Mouse (Mus musculus): ENCODE measurements around the gene Ptgdr. TPM values are rescaled to one million over a fixed set of nuclear protein-coding genes. Genes with fewer than 3 reads are reported as not detected.
"Not testable (repeated sequence)": the region's sequence is repeated elsewhere in the genome, so short reads cannot be mapped to it uniquely, and the experiment has no call there.

Gene Ptgdr
- total RNA-seq (2021), result not detected
- long read RNA-seq, experiment 1, result 0 reads
- long read RNA-seq, experiment 2, result 0 reads

DNA sequence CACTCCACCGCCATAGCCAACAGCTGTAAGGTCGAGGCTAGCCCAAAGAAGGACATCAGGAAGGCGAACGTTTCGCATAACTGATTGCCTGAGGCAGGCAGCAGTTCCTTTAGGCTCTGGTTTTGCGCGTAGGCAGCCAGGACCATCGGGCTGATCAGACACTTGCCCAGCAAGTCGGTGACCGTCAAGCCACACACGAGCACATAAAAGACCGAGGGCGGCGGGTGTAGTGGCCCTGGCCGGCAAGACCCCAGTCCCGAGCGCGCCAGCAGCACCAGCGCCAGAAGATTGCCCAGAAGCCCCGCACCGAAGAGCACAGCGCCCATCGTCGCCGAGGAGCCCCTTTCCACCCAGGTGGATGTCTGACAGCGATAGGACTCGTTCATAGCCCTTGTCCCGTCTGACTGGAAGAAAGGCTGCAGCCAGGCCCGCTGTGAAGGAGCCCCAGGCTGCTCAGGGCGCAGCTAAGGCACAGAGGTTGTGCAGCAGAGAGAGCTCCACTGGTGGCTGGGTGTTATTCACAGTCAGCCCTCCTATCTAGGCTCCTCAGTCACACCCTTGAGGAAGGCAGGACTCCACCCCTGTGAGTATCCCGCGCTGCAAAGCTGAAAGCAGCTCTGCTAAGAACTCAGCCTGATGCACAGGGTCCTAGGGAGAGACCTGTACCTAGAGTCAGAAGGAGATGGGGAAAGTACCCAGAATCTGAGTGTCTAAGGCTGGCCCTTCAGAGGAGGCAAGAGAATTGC, at the start of gene Ptgdr:
Ptgdr (minus strand) TSS at position 508 of the 746 bp plus-strand sequence.
- DNase-seq (ENCODE audit: low spot score in 2 of 2), result no peak

DNA sequence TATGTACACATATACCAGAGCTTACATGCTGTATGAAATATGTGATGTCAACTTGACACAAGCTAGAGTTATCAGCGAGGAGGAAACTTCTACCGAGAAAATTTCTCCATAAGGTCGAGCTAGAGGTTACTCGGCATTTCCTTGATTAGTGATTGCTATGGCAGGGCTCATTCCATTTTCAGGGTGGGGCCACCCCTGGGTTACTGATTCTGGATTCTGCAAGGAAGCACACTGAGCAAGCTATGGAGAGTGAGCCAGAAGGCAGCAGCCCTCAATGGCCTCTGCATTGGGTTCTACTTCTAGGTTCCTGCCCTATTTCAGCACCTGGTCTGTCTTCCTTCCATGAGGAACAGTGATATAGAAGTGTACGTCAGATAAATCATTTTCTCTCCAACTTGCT, 48.6 kb upstream of the Ptgdr start:
- no peak for DNase-seq (ENCODE audit: low spot score in 2 of 2)

DNA sequence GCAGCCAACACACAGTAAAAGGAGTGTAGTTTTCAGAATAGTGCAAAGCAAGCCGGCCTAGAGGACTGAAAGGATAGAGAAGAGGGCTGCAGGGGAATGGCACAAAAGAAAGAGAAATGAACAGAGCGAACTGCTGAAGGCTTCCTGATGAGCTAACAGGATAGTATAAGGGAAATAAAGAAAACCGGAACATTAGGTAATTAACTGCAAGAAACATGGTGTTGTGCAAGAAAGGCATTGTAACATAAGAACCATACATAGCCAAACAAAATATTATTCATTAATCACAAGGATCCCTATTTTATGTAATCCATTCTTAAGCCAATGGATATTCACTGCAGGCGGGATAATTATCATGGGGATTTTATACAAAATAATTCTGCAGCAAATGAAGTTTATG, 45.0 kb upstream of the Ptgdr start:
- DNase-seq (ENCODE audit: low spot score in 2 of 2), result no peak

DNA sequence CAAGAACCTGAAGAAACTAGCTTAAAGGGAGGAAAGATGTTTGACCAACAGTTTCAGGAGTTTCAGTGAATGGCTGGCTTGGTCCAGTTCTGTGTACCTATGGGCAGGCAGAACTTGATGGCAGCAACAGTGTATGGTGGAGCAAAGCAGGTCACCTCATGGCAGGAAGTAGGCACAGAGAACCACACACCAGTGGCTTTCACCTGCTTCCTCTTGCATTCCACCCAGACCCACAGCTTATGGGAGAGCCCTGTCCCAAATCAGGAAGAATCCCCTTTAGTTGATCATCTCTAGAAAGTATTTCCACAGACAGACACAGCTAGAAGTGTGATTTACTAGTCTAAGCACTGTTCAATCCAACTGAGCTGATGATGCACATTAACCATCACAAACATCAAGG, 42.6 kb upstream of the Ptgdr start:
- DNase-seq (ENCODE audit: low spot score in 2 of 2), result not testable (repeated sequence)

DNA sequence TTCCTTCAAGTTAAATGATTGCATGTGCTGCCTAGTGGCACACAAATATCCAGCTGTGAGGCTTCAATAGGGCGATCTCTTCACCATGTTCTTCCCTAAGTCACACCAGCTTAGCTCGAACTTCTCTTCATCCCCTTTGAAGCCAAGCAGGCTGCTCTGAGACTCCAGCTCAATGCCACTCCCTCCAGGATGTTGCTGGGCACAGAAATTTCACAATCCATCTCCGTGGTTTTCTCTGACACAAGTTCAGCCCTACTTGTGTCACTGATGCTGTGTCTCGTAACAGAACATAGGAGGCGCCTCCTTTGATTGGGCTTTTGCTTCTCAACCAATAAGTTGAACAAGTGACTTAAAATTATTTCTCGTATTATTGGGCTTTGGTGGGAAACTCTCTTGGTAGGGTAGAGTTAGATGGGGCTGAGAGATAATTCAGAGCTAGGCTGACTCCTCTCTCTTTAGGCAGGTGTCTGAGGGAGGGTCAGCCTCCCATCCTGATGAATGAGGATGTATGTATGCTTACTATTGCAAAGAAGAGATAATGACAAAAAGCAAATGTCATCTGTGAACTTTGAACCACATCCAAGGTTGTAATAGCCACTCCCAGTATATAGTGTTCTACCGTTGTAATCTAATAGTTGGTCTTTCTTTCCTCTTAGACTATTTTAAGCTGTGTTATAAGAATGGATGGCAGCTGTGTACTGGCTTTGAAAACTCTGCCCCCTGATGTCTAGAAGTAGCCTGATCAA, 32.4 kb upstream of the Ptgdr start:
- DNase-seq (ENCODE audit: low spot score in 2 of 2), result no peak

DNA sequence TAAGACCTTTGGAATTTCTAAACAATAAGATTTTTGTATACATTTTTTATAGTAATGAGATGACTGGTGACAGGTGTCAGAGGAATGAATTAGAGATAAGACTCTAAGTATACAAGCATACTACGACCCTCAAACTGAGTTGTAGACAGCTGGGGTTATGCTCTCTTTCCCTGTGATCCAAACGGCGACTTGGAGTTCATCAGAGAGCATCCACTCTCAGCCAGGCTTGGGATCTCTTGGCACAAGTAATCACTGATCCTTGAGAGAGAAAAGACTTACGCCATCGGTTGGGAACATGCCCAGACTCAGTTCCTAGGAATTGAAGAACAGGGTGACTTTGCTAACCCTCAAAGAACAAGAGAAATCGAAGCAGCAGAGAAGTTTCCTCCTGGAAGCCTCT, 10.5 kb upstream of the Ptgdr start:
- no peak for DNase-seq (ENCODE audit: low spot score in 2 of 2)

DNA sequence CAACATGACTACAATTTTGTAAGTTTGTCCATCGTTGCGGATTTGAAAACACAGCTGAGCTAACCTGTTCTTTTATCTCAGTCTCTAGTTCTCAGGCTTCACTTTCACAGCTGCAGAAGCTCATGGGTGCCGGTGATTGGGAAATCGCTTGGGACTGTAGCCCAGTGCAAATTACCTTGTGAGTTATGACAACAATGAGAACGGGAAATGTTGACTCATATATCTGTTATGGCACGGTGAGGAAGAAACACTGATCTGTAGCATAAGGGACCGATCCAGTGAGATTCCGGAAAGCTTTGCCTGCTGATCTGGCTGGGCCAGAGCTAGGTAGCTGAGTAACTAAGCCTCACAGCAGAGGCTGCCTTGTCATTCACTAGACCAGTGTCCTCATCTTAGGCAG, 6.5 kb upstream of the Ptgdr start:
- DNase-seq (ENCODE audit: low spot score in 2 of 2), result no peak

DNA sequence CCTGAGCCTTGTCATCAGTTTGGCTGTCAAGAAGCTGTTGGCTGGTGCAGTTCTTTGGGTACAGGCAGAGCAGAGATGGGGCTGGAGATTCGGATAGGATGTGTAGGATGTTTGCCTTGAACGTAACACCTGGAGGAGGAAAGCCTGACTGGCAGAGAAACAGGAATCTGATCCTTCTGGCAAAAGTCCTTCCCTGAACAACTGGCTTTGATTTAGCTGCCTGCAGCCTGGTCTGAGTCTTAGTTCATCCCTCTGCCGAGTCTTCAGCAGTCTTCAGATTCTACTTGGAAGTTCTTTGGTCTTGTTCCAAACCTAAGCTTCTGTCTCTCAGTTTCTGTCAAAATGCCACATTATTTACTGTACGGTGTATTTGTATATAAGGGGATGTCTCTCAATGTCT, 3.9 kb upstream of the Ptgdr start:
- DNase-seq (ENCODE audit: low spot score in 2 of 2), result no peak

DNA sequence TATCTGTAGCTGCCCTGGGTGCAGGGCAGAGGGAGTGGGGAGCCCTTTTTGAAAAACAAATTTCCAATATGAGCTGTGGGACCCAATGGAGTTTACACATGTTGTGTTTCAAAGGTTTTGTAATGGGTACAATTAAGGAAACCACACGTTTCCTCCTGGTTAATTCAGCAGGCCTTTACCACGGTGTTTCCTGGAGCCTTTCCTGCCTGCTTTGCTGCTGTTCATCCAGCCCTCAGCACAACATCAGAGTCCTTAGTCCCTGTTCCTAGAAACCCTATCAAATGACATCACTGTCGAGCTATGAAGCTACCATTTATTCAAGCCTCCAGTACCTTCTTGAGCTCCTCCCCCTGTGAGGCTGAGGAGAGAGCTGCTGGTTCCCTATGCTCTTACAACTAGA, 2.0 kb upstream of the Ptgdr start:
- DNase-seq (ENCODE audit: low spot score in 2 of 2), result no peak

DNA sequence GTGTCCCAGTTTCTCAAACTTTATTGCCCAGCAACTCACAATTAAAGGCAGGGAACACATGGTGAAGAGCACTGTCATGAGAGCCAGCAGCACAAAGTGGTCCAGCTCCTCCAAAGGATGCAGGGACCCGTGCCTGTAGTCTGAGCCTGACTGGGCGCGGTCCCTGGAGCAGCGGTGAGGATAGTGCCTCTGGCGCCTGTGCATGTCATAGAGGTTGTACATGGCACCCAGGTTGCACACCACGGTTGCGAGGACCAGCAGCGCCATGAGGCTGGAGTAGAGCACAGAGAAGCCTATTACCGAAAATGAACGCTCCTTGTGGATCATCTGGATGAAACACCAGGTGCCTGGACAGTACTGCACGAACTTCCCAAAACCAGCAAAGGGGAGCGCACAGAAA, 803 bp downstream of the Ptgdr start:
- DNase-seq (ENCODE audit: low spot score in 2 of 2), result no peak

DNA sequence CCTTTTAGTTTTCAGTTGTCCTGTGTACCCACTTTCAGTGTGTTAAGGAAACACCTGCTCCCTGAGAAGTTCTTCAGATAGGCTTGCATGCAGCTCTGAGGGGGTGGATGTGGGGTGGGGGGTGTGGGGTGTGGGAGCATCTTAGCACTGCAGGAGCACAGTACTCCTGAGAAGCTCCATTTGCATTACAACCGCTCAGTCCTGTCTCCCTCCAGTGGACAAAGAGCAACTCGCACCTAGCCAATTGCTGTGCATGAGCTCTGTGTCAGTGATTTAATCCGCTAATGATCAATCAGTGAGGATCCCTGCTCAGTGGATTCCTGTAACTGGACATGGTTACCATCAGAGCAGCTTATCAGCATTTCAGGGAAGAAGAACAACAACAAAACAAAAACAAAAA, 8.5 kb downstream of the Ptgdr start:
- not testable (repeated sequence) for DNase-seq (ENCODE audit: low spot score in 2 of 2)

DNA sequence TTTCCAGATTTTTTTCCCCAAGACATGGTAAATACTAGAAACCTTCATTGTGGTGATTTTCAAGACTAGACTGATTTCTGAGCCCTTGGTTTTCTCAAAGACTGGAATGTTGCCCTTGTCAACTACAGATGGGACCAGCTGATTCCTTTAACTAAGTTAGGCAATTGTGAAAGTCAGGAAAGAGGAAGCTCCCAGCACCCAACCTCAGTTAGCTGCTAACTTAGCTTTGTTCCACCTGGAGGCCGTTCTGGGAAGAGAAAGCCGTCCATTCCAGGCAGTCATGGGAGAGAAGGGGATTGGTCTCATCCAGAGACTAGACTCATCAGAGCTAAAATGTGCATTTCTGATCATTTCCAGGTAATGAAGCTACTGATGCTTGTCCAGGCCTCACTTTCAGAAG, 11.4 kb downstream of the Ptgdr start:
- DNase-seq (ENCODE audit: low spot score in 2 of 2), result no peak

DNA sequence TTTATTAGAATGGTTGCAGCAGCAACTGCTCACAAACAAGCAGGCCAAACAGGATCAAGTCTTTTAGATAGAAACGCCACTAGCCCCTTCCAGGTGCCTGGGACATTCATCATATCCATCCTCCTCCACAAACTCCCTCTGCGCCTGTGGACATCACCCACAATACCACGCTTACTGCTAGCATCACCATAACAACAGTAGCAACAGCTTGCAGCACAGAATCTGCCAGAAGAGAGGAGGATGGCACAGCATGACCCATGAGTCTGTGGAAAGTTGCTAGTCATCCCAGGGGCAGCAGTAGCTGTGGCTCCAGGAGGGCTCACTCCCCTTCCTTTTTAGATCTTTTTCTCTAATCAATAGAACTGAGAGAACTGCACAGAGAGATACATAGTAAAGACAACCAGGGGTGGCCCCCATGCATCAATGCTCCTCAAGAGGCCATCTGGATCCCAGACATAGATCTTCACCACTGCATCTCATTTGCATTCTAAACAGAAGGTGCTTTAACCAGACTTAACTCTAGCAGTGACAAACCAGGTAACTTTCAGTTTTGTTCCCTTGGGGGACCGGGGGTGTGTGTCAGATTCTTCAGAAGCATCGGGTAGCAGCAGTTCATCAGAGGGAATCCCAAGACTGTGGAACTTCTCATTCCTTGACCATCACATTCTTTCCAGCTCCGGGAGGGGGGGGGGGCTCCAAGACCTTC, 12.5 kb downstream of the Ptgdr start:
- DNase-seq (ENCODE audit: low spot score in 2 of 2), result no peak

DNA sequence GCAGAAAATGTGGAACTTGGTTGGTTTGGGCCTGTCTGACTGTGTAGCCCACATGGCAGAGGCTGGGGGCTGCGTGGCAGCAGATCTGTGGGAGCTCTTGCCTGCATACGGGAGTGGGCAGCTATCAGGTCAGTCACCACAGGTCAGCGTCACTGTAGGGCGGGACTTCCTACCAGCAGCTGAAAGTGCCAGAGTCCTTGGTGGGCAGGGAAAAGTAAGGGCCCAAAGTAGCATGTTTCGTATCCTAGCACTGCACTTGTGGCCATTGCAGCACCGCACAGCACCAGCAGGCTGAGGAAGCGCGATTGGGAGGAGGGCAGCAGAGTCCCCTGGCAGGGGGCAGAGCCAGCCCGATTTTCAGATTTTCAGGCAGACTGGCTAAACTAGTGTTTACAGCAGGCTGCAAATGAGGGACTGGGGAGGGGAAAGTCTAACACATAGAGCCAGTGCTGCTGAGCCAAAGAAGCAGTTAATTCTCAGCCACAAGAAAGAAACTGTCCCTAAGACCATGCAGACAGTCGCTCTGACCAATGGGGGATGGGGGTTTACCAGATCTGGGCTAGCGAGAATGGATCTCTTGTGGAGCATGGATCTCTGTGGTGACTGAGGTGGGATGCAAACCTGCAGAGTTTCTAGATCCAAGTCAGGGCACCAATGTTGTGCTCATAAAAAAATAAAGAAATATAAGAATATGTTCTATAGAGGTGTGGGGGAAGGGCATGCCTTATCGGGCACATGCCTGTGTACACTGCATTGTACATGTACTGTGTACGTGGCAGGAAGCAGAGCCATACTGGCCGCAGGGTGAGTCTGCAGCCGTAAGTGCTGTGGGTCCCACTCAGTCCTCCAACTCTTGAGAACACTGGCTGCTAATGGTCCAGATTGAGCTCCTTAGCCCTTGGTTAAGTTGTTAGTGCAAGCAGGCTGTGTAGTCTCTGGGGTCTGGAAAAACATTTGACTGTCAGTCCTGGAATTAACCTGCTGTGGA, 15.1 kb downstream of the Ptgdr start:
- DNase-seq (ENCODE audit: low spot score in 2 of 2), result no peak

DNA sequence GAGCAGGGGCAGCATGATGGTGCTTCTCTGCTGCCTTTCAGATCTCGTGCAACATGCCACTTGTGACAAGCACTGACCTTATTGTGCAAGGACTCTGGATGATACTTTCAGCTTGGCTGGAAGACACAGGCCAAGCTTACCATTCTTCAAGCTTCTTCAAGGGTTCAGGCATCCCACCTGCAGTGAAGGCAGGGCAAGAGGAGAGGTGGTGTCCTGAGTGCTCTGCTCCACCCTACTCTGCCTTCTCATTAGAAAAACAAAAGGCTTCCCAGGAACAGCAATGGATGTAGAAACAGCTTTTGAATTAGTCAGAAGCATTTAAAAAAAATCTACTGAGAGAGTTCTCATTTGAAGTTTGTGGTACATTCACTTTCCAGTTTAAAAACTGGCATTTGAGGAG, 20.5 kb downstream of the Ptgdr start:
- no peak for DNase-seq (ENCODE audit: low spot score in 2 of 2)

DNA sequence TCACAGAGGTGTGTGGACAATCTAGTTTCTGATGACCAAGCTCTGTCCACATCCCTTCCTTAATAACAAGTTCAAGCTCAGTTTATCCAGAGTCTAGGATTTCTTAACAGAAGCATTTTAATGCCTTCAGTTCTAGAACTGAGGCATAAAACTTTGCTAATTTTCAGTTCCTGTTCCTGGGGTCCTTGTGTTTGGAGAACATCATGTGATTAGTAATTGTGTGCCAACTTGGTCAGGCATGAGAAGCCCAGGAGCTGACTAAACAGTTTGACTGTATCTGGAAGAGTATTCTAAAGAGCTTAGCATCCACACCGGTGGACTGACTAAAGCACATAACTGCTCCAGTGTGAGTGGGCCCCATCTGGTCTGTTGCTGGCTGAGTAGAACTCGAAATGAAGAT, 24.0 kb downstream of the Ptgdr start:
- DNase-seq (ENCODE audit: low spot score in 2 of 2), result no peak

DNA sequence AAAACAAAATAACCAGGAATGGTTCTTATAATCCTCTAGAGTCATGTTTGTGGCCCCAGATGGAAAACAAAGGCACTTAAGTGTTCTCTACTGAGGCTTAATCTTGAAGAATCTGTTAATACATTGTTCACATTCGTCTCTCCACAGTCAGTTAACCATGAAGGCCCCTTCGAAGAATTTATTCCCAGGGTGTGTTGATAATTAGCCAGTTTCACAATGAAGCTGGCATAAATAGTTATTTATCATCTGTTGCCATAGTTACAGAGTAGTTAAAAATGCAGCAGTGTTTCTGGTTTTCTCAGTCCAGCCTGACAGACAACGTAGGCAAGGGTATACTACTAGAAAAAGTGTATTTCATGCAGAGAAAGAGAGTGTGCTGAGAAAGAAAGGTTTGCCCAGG, 25.0 kb downstream of the Ptgdr start:
- DNase-seq (ENCODE audit: low spot score in 2 of 2), result not testable (repeated sequence)

DNA sequence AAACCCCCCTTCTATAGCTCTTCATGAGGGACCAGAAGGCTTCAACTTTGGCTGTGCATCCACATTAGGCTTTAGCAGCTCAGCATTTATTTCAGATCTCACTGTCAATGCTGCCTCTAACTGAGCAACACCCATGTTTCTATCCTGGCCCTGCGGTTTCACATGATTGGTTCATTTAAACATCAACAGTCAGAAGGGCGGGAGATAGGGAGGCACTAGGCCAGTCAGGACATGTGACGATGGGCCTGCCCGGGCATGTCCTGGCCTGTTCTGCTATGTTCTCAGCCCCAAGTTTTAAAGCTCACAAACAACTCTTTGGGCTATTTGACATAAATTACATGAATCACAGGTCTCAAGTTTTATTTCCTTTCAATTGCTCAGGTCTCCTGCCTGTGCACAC, 26.1 kb downstream of the Ptgdr start:
- DNase-seq (ENCODE audit: low spot score in 2 of 2), result not testable (repeated sequence)

DNA sequence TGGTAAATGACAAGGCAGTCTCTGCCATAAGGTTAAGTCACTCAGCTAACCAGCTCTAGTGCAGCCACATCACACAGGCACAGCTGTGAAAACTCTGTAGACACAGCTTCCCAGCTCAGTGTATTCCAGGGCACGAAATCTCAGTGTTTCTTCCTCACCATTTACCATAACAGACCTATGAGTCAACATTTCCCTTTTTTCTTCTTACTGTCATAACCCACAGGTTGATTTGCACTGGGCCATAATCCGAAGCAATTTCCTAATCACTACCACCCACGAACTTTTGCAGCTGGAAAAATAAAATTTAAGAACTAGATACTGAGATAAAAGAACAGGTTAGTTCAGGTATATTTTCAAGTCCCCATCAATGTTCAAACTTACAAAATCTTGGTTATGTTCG, 31.4 kb downstream of the Ptgdr start:
- no peak for DNase-seq (ENCODE audit: low spot score in 2 of 2)

DNA sequence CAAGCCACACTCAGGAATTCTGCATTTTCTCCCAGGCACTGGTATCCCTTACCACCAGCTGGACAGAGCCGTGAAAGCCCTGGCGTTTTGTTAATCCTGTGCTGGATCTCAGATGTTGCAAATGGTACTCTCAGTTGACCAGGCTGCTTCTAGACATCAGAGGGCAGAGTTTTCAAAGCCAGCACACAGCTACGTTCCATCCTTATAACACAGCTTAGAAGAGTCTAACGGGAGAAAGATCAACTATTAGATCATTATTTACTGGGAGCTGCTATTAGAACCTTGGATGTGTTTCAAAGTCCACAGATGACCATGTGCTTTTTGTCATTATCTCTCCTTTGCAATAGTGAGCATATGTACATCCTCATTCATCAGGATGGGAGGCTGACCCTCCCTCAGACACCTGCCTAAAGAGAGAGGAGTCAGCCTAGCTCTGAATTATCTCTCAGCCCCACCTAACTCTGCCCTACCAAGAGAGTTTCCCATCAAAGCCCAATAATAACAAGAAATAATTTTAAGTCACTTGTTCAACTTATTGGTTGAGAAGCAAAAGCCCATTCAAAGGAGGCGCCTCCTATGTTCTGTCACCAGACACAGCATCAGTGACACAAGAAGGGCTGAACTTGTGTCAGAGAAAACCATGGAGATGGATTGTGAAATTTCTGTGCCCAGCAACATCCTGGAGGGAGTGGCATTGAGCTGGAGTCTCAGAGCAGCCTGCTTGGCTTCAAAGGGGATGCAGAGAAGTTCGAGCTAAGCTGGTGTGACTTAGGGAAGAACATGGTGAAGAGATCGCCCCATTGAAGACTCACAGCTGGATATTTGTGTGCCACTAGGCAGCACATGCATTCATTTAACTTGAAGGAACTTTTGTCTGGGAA, 37.8 kb downstream of the Ptgdr start:
- no peak for DNase-seq (ENCODE audit: low spot score in 2 of 2)
